Mouse (Mus musculus) thymus, postnatal 36 days (tissue): ENCODE results near the gene Gnai3.

Experiments used
- DNase-seq, 2 experiments: peaks; one replicate each; pipeline ENCODE4 v3.0.0; 2022; ENCODE audit warnings: mixed read lengths in 2 of 2

The Gnai3 gene

DNA sequence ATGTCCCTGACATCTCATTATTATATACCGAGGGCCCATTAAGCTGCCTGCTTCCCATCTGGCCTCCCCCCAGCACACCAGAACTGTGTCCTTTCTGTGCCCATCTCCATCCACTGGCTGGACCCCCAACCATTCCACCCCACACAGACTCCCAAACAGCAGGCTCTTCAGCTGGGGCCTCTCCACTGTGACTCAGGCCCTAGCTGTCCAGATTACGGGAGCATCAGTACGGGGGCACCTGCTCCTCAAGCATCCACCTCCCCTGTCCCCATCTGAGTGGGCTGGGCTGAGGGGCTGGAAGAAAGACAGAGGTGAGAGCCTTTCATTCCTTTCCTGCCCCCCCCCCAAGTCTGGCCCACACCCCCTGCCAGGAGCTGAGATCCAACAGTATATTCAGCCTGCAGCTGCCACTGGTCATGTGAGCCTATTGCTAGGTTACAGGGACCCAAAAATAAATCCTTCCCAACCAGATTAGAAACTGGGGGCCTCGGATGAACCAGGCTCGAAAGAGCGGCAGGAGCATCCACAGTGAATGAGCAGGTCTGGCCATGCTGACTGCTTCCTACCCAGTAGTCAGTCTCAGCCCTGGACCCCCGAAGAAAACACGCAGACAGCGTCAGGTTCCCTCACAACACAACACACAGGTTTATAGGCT, 12.6 kb upstream of the Gnai3 start:
- DNase-seq = no peak

DNA sequence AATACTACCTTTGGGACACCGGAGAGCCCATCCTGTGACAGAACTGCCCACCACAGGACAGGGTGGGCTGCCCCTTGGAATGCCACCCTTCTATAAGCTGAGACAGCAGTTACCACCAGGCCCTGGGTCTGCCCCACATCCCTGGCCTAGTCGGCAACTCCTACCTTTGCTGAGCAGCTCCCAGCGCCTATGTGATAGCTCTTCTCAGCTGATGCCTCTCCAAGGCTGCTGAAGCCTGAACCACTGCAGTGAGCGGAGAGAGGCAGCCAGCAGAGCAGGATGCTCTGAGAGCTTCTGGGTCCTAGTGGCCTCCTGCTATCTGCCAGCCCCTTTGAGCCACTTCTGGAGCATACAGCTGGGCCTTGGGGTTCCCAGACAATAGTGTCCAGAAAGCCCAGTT, 8.7 kb upstream of the Gnai3 start, which contains the start of gene Gpr61:
Gene Gpr61, minus strand, starts transcription at position 227 of the 400 bp plus-strand sequence.
- DNase-seq = no peak

DNA sequence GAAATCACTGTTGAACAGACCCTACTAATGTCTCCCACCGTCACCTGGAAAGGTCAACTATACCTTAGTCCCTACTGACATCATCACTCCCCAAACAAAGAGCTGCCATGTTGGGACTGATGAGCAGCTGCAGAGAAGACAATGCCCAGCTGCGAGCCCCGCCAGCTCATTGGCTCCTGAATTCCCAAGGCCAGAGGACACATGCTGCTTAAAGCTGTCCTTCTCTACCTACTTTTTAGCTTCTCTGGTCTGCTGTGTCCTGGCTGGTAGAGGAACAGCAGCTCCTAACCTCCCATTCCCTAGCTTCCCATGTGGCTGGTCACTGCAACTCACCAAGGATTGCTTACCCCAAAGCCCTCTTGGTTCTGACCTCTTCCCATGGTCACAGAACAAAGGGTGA, 6.3 kb upstream of the Gnai3 start:
- no peak for DNase-seq

DNA sequence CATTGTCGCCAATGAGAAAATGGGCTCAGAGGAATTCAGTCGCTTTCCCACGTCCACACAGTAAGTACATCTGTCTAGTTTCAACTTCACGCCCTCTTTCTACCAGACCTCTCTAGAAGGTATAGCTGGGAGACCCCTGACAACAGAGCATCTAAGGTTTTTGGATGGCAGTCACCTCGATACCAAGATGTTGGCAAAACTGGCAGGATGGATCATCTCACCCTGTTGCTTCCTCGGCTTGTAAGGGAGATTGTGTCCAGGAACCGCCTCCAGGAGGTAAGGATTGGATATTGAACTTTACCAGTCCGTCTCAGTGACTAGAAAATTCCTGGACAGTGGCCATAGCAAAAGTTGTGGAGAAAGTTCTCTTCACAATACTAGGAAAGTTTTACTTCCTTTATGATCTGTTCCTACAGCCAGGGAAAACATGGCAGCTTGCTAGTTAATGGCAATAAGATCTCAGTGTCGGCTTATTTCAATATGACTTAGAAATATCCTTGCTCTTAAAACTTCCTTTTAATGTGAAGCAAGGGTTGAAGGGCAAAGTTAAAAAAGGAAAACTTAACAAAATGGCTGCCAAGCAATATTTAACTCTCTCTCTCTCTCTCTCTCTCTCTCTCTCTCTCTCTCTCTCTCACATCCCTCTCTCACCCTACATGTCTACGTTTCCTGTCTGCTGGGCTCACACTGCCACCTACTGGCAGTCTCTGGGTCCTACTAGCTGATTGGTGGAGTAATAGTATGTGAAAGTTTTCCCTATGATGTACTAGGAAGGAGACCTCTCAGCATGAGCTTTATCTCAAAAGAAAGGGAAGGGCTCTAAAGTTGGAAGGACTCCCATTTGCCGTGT, 1.7 kb upstream of the Gnai3 start:
- DNase-seq = peak; percentile 86 to 89

DNA sequence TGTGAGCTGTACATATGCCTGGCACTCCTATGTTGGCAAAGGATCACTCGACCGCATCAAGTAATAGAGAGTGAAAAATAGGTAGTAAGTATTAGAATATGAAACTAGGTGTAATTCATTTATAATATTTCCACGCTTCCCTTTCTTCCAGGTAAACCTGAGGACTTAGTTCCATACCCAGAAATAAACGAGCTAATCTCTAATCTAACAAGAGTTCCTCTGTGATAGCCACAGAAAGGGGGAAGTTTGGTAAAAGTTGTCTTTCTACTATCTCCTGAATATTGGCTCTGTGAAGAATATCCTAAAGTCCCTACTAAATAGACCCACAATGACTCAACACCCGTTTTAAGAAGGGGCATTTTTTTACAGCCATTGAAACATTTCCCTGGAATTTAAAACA, 725 bp upstream of the Gnai3 start:
- no peak for DNase-seq

DNA sequence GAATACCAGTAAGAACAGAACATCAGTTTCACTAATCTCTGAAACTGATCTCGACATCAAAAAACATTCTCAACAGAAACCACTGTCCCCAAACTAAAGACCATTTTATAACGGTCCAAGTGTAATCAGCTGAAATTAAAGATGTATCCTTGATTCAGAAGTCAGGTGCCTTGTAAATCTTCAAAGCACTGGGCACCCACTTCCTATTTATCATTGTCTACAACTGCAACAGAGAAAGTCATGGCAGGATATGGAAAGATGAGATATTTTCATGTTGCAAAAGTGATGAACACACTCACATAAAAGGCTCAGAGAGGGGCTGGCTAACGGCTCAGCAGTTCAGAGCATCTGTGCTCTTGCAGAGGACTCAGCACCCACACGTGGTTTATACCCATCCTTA, 5.2 kb downstream of the Gnai3 start:
- peak in 1 of 2 experiments; percentile 18 for DNase-seq

DNA sequence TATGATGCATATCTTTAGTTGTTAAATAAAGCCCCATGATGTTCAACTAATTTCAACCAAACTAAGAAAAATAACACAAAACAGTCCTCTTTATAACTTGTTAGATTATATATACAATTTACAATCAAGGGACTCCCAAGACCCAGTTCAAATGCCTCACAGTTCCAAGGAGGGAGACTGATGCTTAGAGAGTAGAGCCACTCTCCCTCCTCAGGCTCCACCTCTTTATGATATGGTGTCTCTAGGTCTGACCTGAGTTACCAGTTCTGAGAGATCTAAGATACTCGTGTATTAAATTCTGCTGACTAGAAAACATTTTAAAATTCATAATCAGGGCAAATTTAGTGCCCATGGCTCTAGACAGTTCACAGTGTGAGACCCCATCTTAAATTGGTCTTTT, 6.8 kb downstream of the Gnai3 start:
- DNase-seq = no peak

DNA sequence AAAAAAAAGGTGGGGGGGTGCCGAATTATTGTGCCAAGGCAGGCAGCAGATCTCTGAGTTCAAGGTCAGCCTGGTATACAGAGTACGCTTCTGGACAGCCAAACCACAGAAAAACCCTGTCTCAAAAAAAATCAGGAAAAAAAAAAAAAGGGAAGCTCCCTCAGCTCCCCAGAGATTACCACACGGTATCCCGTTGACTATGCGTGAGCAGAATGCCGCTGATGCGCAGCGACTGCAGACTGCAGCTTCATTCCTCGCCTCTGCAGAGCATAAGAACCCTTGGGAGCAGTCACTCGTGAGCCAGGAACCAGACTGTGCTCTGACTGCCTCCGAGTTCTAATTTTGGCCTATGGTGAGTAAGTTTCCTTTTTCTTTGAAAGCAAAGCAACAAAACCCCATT, 11.2 kb downstream of the Gnai3 start:
- no peak for DNase-seq

DNA sequence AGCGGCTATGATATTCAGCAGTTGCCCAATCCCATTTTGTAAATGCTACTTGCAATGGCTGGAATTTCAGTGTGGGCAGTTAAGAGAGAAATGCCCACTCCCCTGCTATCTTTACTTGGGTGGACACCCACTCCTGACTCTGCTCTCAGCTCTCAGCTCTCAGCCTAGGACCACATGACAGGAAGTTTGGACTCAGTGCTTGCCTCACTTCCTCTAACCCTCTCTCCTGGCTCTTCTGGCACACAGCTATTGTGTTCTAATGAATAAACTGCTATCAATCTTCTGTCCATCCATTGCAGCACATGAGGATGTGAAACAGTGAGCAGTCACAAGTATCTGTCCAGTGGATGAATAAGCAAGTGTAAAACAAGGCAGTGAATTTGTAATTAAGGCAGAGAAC, 13.5 kb downstream of the Gnai3 start:
- no peak for DNase-seq

DNA sequence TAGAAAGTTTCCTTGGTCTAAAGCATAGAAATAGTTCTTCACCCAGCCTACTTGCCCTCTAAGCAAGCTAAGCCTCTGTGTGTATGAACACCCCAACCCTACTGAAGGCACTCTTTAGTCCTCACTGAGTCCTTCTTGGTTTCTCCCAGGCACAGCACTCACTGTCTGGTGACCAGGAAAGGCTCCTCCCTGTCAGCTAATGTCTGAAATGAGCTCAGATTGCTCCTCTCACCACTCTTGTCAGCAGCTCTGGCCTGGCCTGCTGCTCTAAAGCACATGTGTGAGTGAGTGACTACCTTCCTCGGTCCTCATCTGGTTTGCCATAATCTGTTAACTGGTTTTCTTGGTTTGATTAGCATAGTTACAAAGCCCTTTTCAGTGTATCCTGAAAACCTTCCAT, 14.1 kb downstream of the Gnai3 start:
- DNase-seq = no peak

DNA sequence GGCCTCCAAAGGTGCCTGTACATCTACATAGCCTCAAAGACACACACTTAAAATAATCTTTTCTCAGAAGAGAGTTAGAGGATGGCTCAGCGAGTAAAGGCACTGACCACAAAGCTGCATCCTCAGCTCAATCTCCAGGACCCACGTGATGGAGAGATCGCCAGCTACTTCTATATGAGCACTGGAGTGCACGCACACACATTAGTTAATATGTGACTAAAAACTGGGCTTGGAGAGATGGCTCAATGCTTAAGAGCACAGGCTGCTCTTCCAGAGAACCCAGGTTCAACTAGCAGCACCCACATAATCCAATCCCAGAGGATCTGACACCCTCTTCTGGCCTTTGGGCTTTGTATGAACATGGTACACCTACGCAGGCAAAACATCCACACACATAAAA, 14.7 kb downstream of the Gnai3 start:
- DNase-seq = no peak

DNA sequence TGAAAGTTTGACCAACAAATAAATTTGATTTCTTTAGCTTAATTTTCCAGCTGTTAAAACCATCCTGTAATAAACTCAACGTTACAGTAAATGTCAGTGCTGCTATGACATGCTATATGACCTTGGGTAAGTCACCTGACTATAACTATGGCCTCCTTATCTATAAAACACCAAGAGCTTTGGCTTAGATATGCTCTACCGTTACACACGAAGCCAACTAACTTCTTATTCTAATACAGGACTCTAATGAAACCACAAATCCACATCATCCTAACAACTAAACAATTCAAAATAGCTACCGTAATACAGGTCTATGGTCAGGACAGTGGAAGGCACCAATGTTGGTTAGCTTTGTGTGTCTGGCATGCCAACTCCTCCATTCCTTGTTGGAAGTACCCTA, 16.1 kb downstream of the Gnai3 start:
- DNase-seq = no peak

DNA sequence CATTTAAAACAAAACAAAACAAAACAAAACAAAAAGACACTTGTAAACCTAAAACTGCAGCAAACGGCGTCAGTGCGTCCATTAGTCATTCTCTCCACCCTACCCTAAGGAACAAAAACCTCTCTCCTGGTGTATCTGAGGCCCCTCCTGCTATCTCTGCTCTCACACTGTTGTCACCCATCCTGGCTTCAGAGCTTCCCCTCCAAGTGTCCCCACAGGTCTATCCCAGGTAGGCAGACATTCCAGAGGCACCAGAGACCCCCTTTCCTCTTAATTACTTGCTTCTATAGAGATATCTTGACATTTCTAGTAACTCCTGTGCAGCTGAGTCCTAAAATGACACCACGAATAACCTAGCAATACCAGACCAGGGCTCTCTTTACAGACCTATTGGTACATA, 16.6 kb downstream of the Gnai3 start:
- DNase-seq = no peak

DNA sequence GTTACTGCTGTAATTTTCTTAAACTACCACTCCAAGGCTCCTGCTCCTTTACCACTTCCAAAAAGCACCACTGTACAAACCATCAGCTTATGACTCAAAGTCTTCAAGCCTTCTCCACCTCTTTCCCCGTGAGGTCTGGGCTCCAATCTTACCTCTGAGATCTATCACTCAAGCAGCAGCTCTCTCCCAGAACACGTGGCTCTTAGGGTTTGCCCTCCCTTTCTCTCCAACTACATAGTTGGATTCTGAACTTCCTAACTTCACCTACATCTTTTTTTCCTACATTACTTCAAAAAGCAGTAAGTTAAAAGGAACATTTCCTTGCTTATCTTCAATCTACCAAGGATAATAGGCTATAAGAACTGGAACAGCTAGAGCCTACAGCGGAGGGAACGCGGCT, 17.4 kb downstream of the Gnai3 start:
- DNase-seq = no peak

DNA sequence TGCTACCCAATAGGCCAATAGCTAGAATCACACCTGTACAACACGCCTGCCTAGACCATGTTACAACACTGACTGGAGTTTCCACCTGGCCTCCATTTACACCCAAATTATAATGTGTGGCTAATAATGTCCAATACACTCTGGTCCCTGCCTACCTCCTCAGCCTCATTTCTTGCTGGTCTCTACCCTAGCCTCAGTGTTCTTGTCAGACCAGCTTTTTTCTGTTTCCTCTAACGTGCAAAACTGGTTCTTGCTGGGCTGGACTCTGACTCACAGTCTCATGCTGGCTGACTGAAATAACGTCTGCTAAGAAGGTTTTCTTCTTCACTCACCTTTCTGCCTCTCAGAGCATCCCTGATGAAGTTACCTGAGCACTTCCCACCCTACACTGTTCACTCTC, 19.6 kb downstream of the Gnai3 start:
- no peak for DNase-seq

DNA sequence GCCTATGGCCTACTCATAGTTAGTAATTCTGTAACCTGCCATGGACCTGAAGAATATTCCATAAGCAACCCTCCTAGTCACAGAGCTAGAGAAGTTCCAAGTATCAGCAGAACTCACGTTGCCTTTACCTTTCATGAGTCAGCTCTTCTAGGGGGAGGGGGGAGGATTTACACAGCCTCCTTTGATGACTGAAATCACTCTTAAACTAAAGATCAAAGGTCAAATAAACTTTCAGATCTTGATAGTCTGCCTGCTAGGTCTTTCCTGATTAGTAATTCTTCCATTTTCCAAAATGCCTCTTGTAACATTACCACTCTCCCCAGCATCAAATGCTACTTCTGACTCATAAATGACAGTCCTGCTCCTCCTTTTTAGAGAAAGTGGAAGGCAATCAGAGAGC, 21.8 kb downstream of the Gnai3 start:
- no peak for DNase-seq

DNA sequence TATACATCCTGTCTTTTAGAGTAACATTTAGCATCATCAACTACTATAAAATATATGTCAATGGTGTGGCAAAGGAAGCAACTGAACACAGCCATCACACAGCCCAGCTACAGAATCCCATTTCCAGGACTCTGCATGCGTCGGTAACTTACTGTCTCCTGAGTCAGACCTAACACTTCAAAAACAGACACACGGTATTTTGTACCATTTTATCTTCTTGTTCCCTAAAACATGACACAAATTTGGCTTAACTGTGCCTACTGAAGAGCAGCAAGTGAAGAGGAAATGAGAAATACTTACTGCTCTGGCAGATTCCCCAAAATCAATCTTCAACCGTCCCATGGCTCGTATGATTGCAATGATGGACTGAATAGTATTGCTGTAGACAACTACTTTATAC, 22.7 kb downstream of the Gnai3 start:
- DNase-seq = no peak

DNA sequence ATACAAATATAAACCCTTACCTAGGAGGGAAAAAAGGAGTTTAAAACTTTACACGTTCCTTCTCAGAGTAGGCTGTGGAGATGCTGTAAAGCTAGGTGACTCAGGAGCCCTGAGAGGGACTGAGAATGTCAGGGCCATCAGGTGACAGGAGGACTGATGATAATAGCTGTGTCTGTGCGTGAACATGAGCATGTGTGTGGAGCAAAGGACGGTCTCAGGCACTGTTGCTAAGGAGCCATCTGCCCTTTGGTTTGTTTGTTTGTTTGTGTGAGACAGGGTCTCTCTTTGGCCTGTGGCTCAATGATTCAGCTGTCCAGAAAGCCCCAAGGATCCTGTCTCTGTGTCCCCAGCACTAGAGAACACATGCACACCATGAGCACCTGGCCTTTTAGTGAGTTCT, 24.8 kb downstream of the Gnai3 start:
- DNase-seq = no peak

DNA sequence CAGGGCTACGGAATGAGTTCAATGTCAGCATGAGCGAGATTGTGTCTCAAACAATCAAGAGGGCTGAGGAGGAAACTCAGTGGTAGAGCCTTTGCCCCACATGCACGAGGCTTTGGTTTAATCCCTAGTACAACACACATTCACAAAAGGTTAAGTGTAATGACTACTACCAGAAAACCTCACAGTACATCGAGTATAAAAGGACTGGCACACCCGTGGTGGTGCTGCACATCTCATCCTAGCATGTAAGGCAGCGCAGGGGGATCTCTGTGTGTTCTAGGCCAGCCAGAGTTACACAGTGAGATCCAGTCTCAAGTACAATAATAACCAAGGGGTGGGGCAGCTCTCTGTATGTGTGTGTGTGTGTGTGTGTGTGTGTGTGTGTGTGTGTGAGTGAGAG, 28.5 kb downstream of the Gnai3 start:
- DNase-seq = no peak

DNA sequence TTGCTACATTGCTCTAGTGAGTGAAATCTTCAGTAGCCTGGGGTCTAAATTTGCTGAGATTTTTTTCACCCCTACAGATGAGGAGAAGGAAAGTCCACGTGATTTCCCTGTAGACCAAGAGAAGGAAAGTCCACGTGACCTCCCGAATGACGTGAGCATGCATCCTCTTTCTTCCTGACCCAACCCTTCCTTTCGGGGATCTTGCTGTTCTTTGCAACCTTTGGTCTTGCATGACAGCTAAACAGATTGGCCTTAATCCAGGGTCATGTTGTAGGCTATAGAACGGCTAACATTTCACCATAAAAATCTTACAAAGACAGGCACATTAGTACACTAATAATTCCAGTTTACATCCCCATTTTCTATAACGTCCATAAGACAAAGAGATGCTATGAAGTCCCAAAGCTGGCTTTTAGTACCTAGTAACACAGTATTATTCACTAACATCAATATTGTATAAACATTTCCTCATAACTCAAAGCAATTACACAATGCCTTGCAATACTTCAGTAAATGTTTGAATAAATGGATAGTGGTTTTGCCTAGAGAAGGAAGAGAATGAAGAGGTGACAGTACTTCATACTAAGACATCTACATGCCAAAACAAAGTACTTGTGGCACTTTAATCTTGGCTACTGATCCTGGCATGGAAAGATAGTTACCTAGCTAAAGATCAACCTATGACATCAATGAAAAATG, 32.2 kb downstream of the Gnai3 start:
- DNase-seq = no peak

DNA sequence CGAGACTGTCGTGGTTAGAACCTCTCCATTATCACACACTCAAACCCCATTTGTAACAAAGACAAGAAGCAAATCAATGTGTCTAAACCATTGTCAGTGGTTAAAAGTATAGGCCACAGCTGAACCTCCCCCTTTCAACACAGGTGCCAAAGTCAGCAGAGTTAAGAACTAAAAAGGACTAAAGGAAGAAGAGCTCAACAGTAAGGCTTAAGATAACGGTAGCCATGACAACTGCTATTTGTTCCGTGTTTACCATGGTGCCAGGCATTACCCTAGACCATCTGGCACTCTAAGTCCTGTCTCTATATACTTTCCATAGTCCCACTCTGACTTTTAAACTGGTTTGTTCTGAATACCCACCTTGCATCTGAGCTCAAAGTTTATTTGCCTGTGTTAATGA, 33.3 kb downstream of the Gnai3 start:
- no peak for DNase-seq

DNA sequence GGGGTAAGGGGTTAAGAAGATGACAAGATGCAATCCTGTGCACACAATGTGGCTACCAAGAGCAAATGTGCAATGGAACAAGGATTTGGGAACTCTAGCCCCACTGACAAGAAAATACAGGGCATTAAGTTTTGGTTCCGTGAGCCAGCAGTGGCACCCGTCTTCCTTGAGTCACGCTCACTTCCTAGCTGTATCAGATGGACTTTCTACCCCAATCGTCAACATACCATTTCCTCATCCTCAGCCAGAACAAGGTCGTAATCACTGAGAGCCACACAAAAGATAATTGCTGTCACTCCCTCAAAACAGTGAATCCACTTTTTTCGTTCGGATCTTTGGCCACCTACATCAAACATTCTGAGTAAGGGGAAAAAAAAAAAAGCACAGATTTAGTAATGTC, 33.7 kb downstream of the Gnai3 start:
- DNase-seq = no peak

DNA sequence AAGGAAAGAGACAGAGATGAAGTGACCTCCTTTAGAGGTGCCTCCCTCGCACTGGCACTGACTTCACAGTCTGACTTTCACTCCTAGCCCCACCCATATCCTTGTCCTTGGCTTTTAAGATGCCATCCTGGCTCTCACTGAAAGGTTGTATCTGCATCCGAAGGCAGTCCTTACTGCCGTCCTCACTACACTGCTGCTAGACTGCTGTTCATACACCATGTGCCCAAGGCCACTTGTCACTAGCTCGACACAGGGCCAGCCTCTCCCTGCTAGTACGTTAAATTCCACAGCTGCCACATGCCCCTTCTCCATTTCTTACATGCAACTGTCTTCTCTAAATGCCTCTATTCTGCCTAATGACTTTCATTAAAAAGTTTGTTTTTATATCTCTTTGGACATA, 34.6 kb downstream of the Gnai3 start:
- no peak for DNase-seq

DNA sequence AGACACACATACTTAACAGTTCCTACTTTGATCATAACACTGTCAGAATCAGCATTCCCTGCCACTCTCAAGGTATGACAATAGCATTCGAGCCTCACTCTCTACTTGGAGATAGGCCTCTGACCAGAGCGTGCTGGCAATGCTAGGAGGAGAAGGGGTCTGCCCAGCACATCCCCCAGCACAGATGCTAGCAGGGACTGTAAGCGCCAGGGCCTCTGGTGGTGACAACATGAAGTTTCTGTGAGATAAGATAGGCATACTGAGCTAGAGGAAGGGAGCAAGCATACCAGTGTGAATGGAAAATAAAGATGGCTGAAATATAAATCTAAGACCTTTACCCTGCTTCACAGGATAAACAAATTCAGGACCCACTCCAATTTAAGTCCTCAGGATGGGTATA, 40.7 kb downstream of the Gnai3 start:
- no peak for DNase-seq
